Mouse (Mus musculus): Measurements from ENCODE around the gene Gfod2.

Gene Gfod2

GRCm38 (mm10) chr8:105768485-105769257, 10.2 kb upstream of the Gfod2 start:
- DNase-seq (ENCODE audit: extremely low read depth, low read depth, low spot score): no peak

- DNase-seq (ENCODE audit: extremely low read depth, low read depth, low spot score): no peak
These were observed 628 bp downstream of the Gfod2 start for GRCm38 (mm10) chr8:105757796-105758276.

- DNase-seq (ENCODE audit: extremely low read depth, low read depth, low spot score): no peak
These were observed 3.8 kb downstream of the Gfod2 start for GRCm38 (mm10) chr8:105754688-105755087.

- DNase-seq (ENCODE audit: extremely low read depth, low read depth, low spot score): no peak
These were observed 4.5 kb downstream of the Gfod2 start for GRCm38 (mm10) chr8:105753916-105754315.

GRCm38 (mm10) chr8:105750606-105751005, 7.9 kb downstream of the Gfod2 start:
- DNase-seq (ENCODE audit: extremely low read depth, low read depth, low spot score): peak; percentile 43

- DNase-seq (ENCODE audit: extremely low read depth, low read depth, low spot score): no peak
These were observed 15.2 kb downstream of the Gfod2 start for GRCm38 (mm10) chr8:105743301-105743700.

- no peak for DNase-seq (ENCODE audit: extremely low read depth, low read depth, low spot score)
These were observed 19.2 kb downstream of the Gfod2 start for GRCm38 (mm10) chr8:105739216-105739615.

- DNase-seq (ENCODE audit: extremely low read depth, low read depth, low spot score): no peak
These were observed 26.3 kb downstream of the Gfod2 start for GRCm38 (mm10) chr8:105732186-105732585.

GRCm38 (mm10) chr8:105727397-105728124, 30.9 kb downstream of the Gfod2 start:
- no peak for DNase-seq (ENCODE audit: extremely low read depth, low read depth, low spot score)

GRCm38 (mm10) chr8:105725726-105726125, 32.7 kb downstream of the Gfod2 start:
- no peak for DNase-seq (ENCODE audit: extremely low read depth, low read depth, low spot score)

GRCm38 (mm10) chr8:105722861-105723260, 35.6 kb downstream of the Gfod2 start:
- DNase-seq (ENCODE audit: extremely low read depth, low read depth, low spot score): no peak

GRCm38 (mm10) chr8:105719637-105720036, 38.8 kb downstream of the Gfod2 start:
- DNase-seq (ENCODE audit: extremely low read depth, low read depth, low spot score): no peak

- no peak for DNase-seq (ENCODE audit: extremely low read depth, low read depth, low spot score)
These were observed 42.0 kb downstream of the Gfod2 start for GRCm38 (mm10) chr8:105716302-105716945.

GRCm38 (mm10) chr8:105715042-105715441, 43.4 kb downstream of the Gfod2 start:
- no peak for DNase-seq (ENCODE audit: extremely low read depth, low read depth, low spot score)

- DNase-seq (ENCODE audit: extremely low read depth, low read depth, low spot score): no peak
These were observed 44.3 kb downstream of the Gfod2 start for GRCm38 (mm10) chr8:105714139-105714538.

- DNase-seq (ENCODE audit: extremely low read depth, low read depth, low spot score): no peak
These were observed 46.2 kb downstream of the Gfod2 start for GRCm38 (mm10) chr8:105712286-105712685.

GRCm38 (mm10) chr8:105709317-105709716, 49.1 kb downstream of the Gfod2 start:
- DNase-seq (ENCODE audit: extremely low read depth, low read depth, low spot score): no peak

GRCm38 (mm10) chr8:105708675-105709074, 49.8 kb downstream of the Gfod2 start:
- DNase-seq (ENCODE audit: extremely low read depth, low read depth, low spot score): no peak

GRCm38 (mm10) chr8:105707498-105708403, 50.7 kb downstream of the Gfod2 start, which contains the start of the genes 4933405L10Rik and Enkd1:
Gene 4933405L10Rik, plus strand, starts transcription at chr8:105707655.
Gene Enkd1, minus strand, starts transcription at chr8:105708210.
- no peak for DNase-seq (ENCODE audit: extremely low read depth, low read depth, low spot score)

- DNase-seq (ENCODE audit: extremely low read depth, low read depth, low spot score): no peak
These were observed 52.0 kb downstream of the Gfod2 start for GRCm38 (mm10) chr8:105706426-105706825.

All from fat pad, adult 2 months (tissue).